Mouse (Mus musculus) MEL (cell line): ENCODE results near the gene Map2k4. TPM values are rescaled to one million over a fixed set of nuclear protein-coding genes. Genes with fewer than 3 reads are reported as not detected.

Experiments
- DNase-seq: peaks from one replicate; pipeline ENCODE4 v3.0.0; 2011; ENCODE audit warnings: low read depth, low spot score
- H3K27ac ChIP-seq: 2 replicates; pipeline ENCODE4 v1.5.1; 2012; ENCODE audit warnings: low read depth, mild to moderate bottlenecking, control low read depth, low read length, moderate library complexity; ENCODE audit not compliant: control insufficient read depth
- H3K27me3 ChIP-seq, 2 experiments: fragments of 150-350 bp in 1 of 2; sonication (generic) in 1 of 2; 2 replicates each; pipeline ENCODE4 v1.6.1; 2012; ENCODE audit warnings: low read length in 2 of 2, mild to moderate bottlenecking in 2 of 2, improper control_type of control experiment in 1 of 2, moderate library complexity in 1 of 2; ENCODE audit not compliant: insufficient read depth in 2 of 2, control insufficient read depth in 1 of 2
- H3K36me3 ChIP-seq, 2 experiments: 2 replicates each; pipeline ENCODE4 v1.6.1; 2012 to 2014; ENCODE audit warnings: low read length in 2 of 2, improper control_type of control experiment in 1 of 2, inconsistent platforms in 1 of 2, mild to moderate bottlenecking in 1 of 2; ENCODE audit not compliant: insufficient read depth in 2 of 2, control insufficient read depth in 1 of 2
- H3K4me1 ChIP-seq, 2 experiments: fragments of 150-350 bp in 1 of 2; sonication (generic) in 1 of 2; 2 replicates each; pipeline ENCODE4 v1.6.1; 2012; ENCODE audit warnings: low read length in 2 of 2, improper control_type of control experiment in 1 of 2, mild to moderate bottlenecking in 1 of 2; ENCODE audit not compliant: insufficient read depth in 2 of 2, control insufficient read depth in 1 of 2
- H3K4me3 ChIP-seq, 2 experiments: fragments of 150-350 bp in 1 of 2; sonication (generic) in 1 of 2; 2 replicates each; pipeline ENCODE4 v1.5.1; 2012; ENCODE audit warnings: low read depth in 2 of 2, low read length in 2 of 2, mild to moderate bottlenecking in 2 of 2, moderate library complexity in 2 of 2, control low read depth in 1 of 2, improper control_type of control experiment in 1 of 2; ENCODE audit not compliant: control insufficient read depth in 1 of 2, insufficient read depth in 1 of 2
- H3K79me2 ChIP-seq: 2 replicates; pipeline ENCODE4 v1.6.1; 2012; ENCODE audit warnings: mild to moderate bottlenecking, low read length, moderate library complexity; ENCODE audit not compliant: control insufficient read depth, poor library complexity, insufficient read depth
- H3K9ac ChIP-seq: 2 replicates; pipeline ENCODE4 v1.6.1; 2012; ENCODE audit warnings: low read depth, mild to moderate bottlenecking, control low read depth, low read length, moderate library complexity; ENCODE audit not compliant: control insufficient read depth, poor library complexity, severe bottlenecking
- H3K9me3 ChIP-seq: fragments of 150-350 bp; sonication (generic); replicated peaks from 2 replicates; pipeline ENCODE4 v1.6.1; 2012; ENCODE audit warnings: mild to moderate bottlenecking, low read length, improper control_type of control experiment, moderate library complexity; ENCODE audit not compliant: insufficient read depth
- BHLHE40 ChIP-seq: IDR thresholded peaks from 2 replicates; pipeline ENCODE4 v1.6.1; 2012; ENCODE audit warnings: low read depth, mild to moderate bottlenecking, inconsistent platforms, low read length, improper control_type of control experiment, borderline replicate concordance
- CHD2 ChIP-seq: IDR thresholded peaks from 2 replicates; pipeline ENCODE4 v1.6.1; 2011; ENCODE audit warnings: low read length, improper control_type of control experiment
- CTCF ChIP-seq, 3 experiments: IDR thresholded peaks in 2 of 3; conservative IDR thresholded peaks in 1 of 3; 2 replicates each; pipeline ENCODE4 v1.5.1; 2011 to 2012; ENCODE audit warnings: low read length in 3 of 3, low read depth in 2 of 3, mild to moderate bottlenecking in 2 of 3, improper control_type of control experiment in 1 of 3, inconsistent platforms in 1 of 3, mixed read lengths in 1 of 3, moderate library complexity in 1 of 3; ENCODE audit not compliant: control insufficient read depth in 1 of 3, insufficient read depth in 1 of 3, poor library complexity in 1 of 3, severe bottlenecking in 1 of 3
- EP300 ChIP-seq, 2 experiments: IDR thresholded peaks; 2 replicates each; pipeline ENCODE4 v1.6.1; 2011; ENCODE audit warnings: improper control_type of control experiment in 2 of 2, low read length in 2 of 2, low read depth in 1 of 2, mild to moderate bottlenecking in 1 of 2
- GABPA ChIP-seq: IDR thresholded peaks from 2 replicates; pipeline ENCODE4 v1.6.1; 2012; ENCODE audit warnings: low read depth, mild to moderate bottlenecking, inconsistent platforms, low read length, improper control_type of control experiment, moderate library complexity
- GATA1 ChIP-seq: IDR thresholded peaks from 2 replicates; pipeline ENCODE4 v1.6.1; 2011; ENCODE audit warnings: low read depth, low read length, improper control_type of control experiment
- JUND ChIP-seq: IDR thresholded peaks from 2 replicates; pipeline ENCODE4 v1.6.1; 2011; ENCODE audit warnings: low read depth, mild to moderate bottlenecking, improper control_type of control experiment, low read length
- MAFK ChIP-seq: IDR thresholded peaks from 2 replicates; pipeline ENCODE4 v1.6.1; 2011; ENCODE audit warnings: low read depth, mild to moderate bottlenecking, low read length, improper control_type of control experiment, borderline replicate concordance
- MAX ChIP-seq: IDR thresholded peaks from 2 replicates; pipeline ENCODE4 v1.6.1; 2011; ENCODE audit warnings: low read length, improper control_type of control experiment
- MEF2A ChIP-seq: IDR thresholded peaks from 2 replicates; pipeline ENCODE4 v1.6.1; 2014; ENCODE audit warnings: low read depth, mild to moderate bottlenecking, inconsistent platforms, low read length, improper control_type of control experiment; ENCODE audit not compliant: poor library complexity, insufficient replicate concordance, severe bottlenecking; ENCODE audit errors: extremely low read depth
- MXI1 ChIP-seq: IDR thresholded peaks from 2 replicates; pipeline ENCODE4 v1.6.1; 2011; ENCODE audit warnings: mild to moderate bottlenecking, low read depth, low read length, improper control_type of control experiment
- MYB ChIP-seq: IDR thresholded peaks from 2 replicates; pipeline ENCODE4 v1.6.1; 2011; ENCODE audit warnings: mild to moderate bottlenecking, low read depth, low read length, improper control_type of control experiment
- NELFE ChIP-seq: IDR thresholded peaks from 2 replicates; pipeline ENCODE4 v1.6.1; 2011; ENCODE audit warnings: low read depth, low read length, improper control_type of control experiment
- POLR2AphosphoS2 ChIP-seq: IDR thresholded peaks from 2 replicates; pipeline ENCODE4 v1.6.1; 2011; ENCODE audit warnings: low read length, improper control_type of control experiment
- SIN3A ChIP-seq: IDR thresholded peaks from 2 replicates; pipeline ENCODE4 v1.6.1; 2012; ENCODE audit warnings: low read length, improper control_type of control experiment, inconsistent platforms
- SMC3 ChIP-seq: IDR thresholded peaks from 2 replicates; pipeline ENCODE4 v1.6.1; 2011; ENCODE audit warnings: low read depth, low read length, improper control_type of control experiment
- TAL1 ChIP-seq: IDR thresholded peaks from 2 replicates; pipeline ENCODE4 v1.6.1; 2012; ENCODE audit warnings: mild to moderate bottlenecking, inconsistent platforms, low read length, moderate library complexity, mixed read lengths
- TCF12 ChIP-seq: IDR thresholded peaks from 2 replicates; pipeline ENCODE4 v1.6.1; 2014; ENCODE audit warnings: low read depth, mild to moderate bottlenecking, inconsistent platforms, low read length, improper control_type of control experiment, moderate library complexity
- USF1 ChIP-seq: IDR thresholded peaks from 2 replicates; pipeline ENCODE4 v1.6.1; 2014; ENCODE audit warnings: low read depth, mild to moderate bottlenecking, inconsistent platforms, low read length, improper control_type of control experiment, moderate library complexity
- ZKSCAN1 ChIP-seq: IDR thresholded peaks from 2 replicates; pipeline ENCODE4 v1.6.1; 2012; ENCODE audit warnings: low read depth, mild to moderate bottlenecking, inconsistent platforms, low read length, improper control_type of control experiment, moderate library complexity
- ZMIZ1 ChIP-seq: IDR thresholded peaks from 2 replicates; pipeline ENCODE4 v1.6.1; 2012; ENCODE audit warnings: low read depth, mild to moderate bottlenecking, inconsistent platforms, low read length, improper control_type of control experiment, moderate library complexity
- ZNF384 ChIP-seq: IDR thresholded peaks from 2 replicates; pipeline ENCODE4 v1.6.1; 2012; ENCODE audit warnings: low read depth, mild to moderate bottlenecking, inconsistent platforms, low read length, improper control_type of control experiment
- polyA plus RNA-seq, 2 experiments: library from polyadenylated mRNA; stranded (reverse) in 1 of 2; unstranded in 1 of 2; fragments of >175 nt in 1 of 2; fragments of >200 nt in 1 of 2; gene quantifications; 2 replicates each; pipeline versions ENCODE4 v1.2.1 to v1.2.4; 2012; ENCODE audit warnings: low replicate concordance in 2 of 2, low read depth in 1 of 2; ENCODE audit not compliant: insufficient read length in 2 of 2, insufficient read depth in 1 of 2, missing spikeins in 1 of 2
- total RNA-seq: library from RNA; depleted of rRNA; stranded (reverse); fragments of 300-350 nt; gene quantifications from 2 replicates; pipeline ENCODE4 v1.2.3, GENCODE M21; 2012

The Map2k4 gene
- total and polyA plus RNA-seq, 3 experiments = 20.0 to 70.7 (median 21.8) TPM

GRCm38 (mm10) chr11:65745707-65746333 is 42.3 kb downstream of the Map2k4 start:
- H3K4me1 ChIP-seq = peaks cover 10 to 33% of the 10 kb centered on the region in 2 experiments
- H3K9me3 ChIP-seq = no peaks in the 10 kb centered on the region
- H3K27ac ChIP-seq = no peak overlapping the region
- H3K79me2 ChIP-seq = no peaks in the 10 kb centered on the region
- no peak overlapping the region for H3K9ac ChIP-seq
- TF ChIP-seq TCF12 (no peak), CTCF (IDR thresholded peaks at IDR 0.05 in 2 of 3, conservative IDR thresholded peaks at IDR 0.05 in 1 of 3; ENCODE audit: control insufficient read depth in 1 of 3, insufficient read depth in 1 of 3, low read depth in 2 of 3, low read length in 3 of 3, poor library complexity in 1 of 3, severe bottlenecking in 1 of 3) (no peak), JUND (no peak), BHLHE40 (no peak), SIN3A (no peak), ZNF384 (no peak), SMC3 (no peak), CHD2 (no peak), GABPA (no peak), MXI1 (no peak), TAL1 (no peak), ZKSCAN1 (no peak), MEF2A (no peak), GATA1 (no peak), POLR2AphosphoS2 (no peak), MYB (no peak), ZMIZ1 (no peak), NELFE (no peak)
- H3K27me3 ChIP-seq = no peaks in the 10 kb centered on the region
- DNase-seq = no peak
- peaks cover 0 to 32% of the 10 kb centered on the region in 2 experiments; a peak in 3 of 4 replicates for H3K36me3 ChIP-seq
- no peak overlapping the region for H3K4me3 ChIP-seq

DNA sequence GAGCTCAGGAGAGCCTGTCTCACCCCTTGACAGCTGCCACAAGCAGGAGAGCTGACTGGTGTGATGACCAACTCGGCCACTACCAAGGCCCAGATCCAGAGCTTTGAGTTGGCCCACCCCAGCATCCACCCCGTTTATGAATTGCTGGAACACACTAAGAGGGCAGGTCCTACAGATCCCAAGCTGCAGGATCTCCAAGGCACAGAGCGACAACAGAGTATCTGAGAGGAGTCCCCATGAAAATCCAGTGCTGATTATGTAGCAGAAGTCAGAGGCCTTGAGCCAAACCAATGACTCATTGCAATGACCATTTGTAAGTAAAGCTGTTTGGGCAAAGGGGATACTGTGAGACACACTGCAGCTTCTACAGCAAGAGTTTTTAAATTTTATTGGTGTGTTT is 44.2 kb downstream of the Map2k4 start:
- Histone ChIP-seq H3K27ac (no peak overlapping the region), H3K27me3 (no peaks in the 10 kb centered on the region), H3K9ac (no peak overlapping the region), H3K79me2 (no peaks in the 10 kb centered on the region), H3K4me3 (no peak overlapping the region), H3K9me3 (no peaks in the 10 kb centered on the region), H3K36me3 (peaks cover 0 to 36% of the 10 kb centered on the region in 2 experiments; a peak in 3 of 4 replicates), H3K4me1 (peaks cover 17 to 30% of the 10 kb centered on the region in 2 experiments)
- TF ChIP-seq EP300 (IDR thresholded peaks at IDR 0.05; ENCODE audit: low read depth in 1 of 2, low read length in 2 of 2) (no peak), MAX (no peak), USF1 (no peak), MAFK (no peak), SIN3A (no peak), GATA1 (no peak), ZNF384 (no peak), SMC3 (no peak), TCF12 (no peak), BHLHE40 (no peak), JUND (no peak)
- no peak for DNase-seq
